Comparison of ENCODE assay signal across 8 mouse cellular contexts in genomic region chr2:129197843-129198435, GRCm38 (mm10). TPM values are rescaled to one million over a fixed set of nuclear protein-coding genes. Genes with fewer than 3 reads are reported as not detected.
DNase-seq lines count a peak whose midpoint lies in the region; ATAC-seq and TF ChIP-seq lines count a peak whose summit lies in the region.

No protein-coding gene starts in this region.

- peak overlapping the region; percentile 91 for H3K4me2 ChIP-seq in forebrain, postnatal 0 days (ENCODE audit: low read depth)

- peak; percentile 58 for ATAC-seq in forebrain, postnatal 0 days

- under 1% methylated on average over 32 of the region's 32 CpGs for WGBS in bone marrow, adult 2 months
- WGBS in forebrain, postnatal 0 days: 2% methylated on average over 32 of the region's 32 CpGs
- under 1% methylated on average over 32 of the region's 32 CpGs for WGBS in macrophage (ENCODE audit: missing documents)

- no peaks in the 10 kb centered on the region for H3K9me3 ChIP-seq in forebrain, postnatal 0 days (ENCODE audit: low read length)

- TF ChIP-seq CTCF in bone marrow, adult 2 months (IDR thresholded peaks at IDR 0.05; ENCODE audit: control insufficient read depth, insufficient read depth, low read length): no peak
- no peak for TF ChIP-seq CTCF in forebrain, postnatal 0 days (IDR thresholded peaks at IDR 0.05; ENCODE audit: low read depth)

- H3K27me3 ChIP-seq in forebrain, postnatal 0 days (ENCODE audit: insufficient read depth, low read length): no peaks in the 10 kb centered on the region

- peaks cover 5% of the 10 kb centered on the region for H3K36me3 ChIP-seq in forebrain, postnatal 0 days (ENCODE audit: insufficient read depth)
- H3K36me3 ChIP-seq in macrophage (ENCODE audit: inconsistent target): peaks cover 8% of the 10 kb centered on the region; the same call in 1 of the 2 replicates

- H3K4me1 ChIP-seq in bone marrow, adult 2 months (ENCODE audit: control insufficient read depth, insufficient read depth, low read length): peaks cover 3% of the 10 kb centered on the region; the same call in 1 of the 2 replicates
- H3K4me1 ChIP-seq in forebrain, postnatal 0 days (ENCODE audit: insufficient read depth): peaks cover 18% of the 10 kb centered on the region

- H3K9ac ChIP-seq in forebrain, postnatal 0 days: peak overlapping the region; percentile 89

- H3K4me3 ChIP-seq in bone marrow, adult 2 months (replicated peaks; ENCODE audit: control insufficient read depth, low read depth, low read length): peak overlapping the region; percentile 92
- H3K4me3 ChIP-seq in forebrain, postnatal 0 days (ENCODE audit: low read depth, low read length): peak overlapping the region; percentile 78
- H3K4me3 ChIP-seq in macrophage (ENCODE audit: inconsistent target): peak overlapping the region; percentile 56

- peak overlapping the region; percentile 93 for H3K27ac ChIP-seq in bone marrow, adult 2 months (ENCODE audit: control insufficient read depth, insufficient read depth, low read depth, low read length, poor library complexity)
- peak overlapping the region; percentile 94 for H3K27ac ChIP-seq in forebrain, postnatal 0 days (ENCODE audit: low read depth, low read length)
- H3K27ac ChIP-seq in macrophage: peak overlapping the region; percentile 95

- DNase-seq in left cerebral cortex, adult 11 months (ENCODE audit: low spot score): peak; percentile 71
- DNase-seq in left cerebral cortex, adult 18-20 months (ENCODE audit: low spot score in 2 of 2): no peak
- no peak for DNase-seq in forebrain, postnatal 0 days
- DNase-seq in adrenal gland, postnatal 25 days: no peak
- DNase-seq in layer of hippocampus, postnatal 14 days (ENCODE audit: low spot score in 2 of 2): no peak
- DNase-seq in adrenal gland, adult 18-20 months (ENCODE audit: low spot score in 2 of 2): no peak

- peaks cover 37% of the 10 kb centered on the region for H3K79me2 ChIP-seq in macrophage (ENCODE audit: inconsistent target)

- TF ChIP-seq POLR2A in bone marrow, adult 2 months (IDR thresholded peaks at IDR 0.05; ENCODE audit: borderline replicate concordance, control insufficient read depth, low read depth, low read length): no peak

RNA-seq across cellular contexts. Expression of gene Slc20a1, which starts 0.6 kb away (rescaled TPM):
- 100 to 1,000 TPM; 174 to 176 TPM for total RNA-seq in left cerebral cortex, adult 18-20 months (2021)
- polyA plus RNA-seq in bone marrow, adult 2 months (2011; ENCODE audit: insufficient read depth, insufficient read length, low replicate concordance, missing spikeins): 84.8 and 139 TPM in 2 replicates
- 68.7 and 73.5 TPM in 2 replicates for total RNA-seq in forebrain, postnatal 0 days (2014; rRNA removed)
- 27.4 and 36.5 TPM in 2 replicates for polyA plus RNA-seq in forebrain, postnatal 0 days (2015; fragmentation: Nextera tagmentation; extraction: Ambion mirVana)
- 1,000 to 10,000 TPM in 1 of 26 experiments, 100 to 1,000 TPM in 23, 10 to 100 TPM in 2; 27.6 to 1,007 (median 266) TPM for total RNA-seq in macrophage (2018; cell fraction: chromatin; rRNA removed)
- total RNA-seq in macrophage (2018; cell fraction: cytosol; rRNA removed): 10 to 100 TPM; 20.5 to 80.0 (median 36.1) TPM
- total RNA-seq in macrophage (2018; cell fraction: nucleus; rRNA removed): 100 to 1,000 TPM in 19 of 26 experiments, 10 to 100 TPM in 7; 68.3 to 720 (median 172) TPM
- polyA plus RNA-seq in macrophage (2018): 36.9 to 54.7 TPM (median 39.8 TPM) in 3 replicates
- total RNA-seq in adrenal gland, postnatal 25 days (2021): 18.0 and 21.1 TPM in 2 replicates
- 100 to 1,000 TPM; 110 to 130 TPM for total RNA-seq in layer of hippocampus, postnatal 14 days (2021)
- 10 to 100 TPM; 14.1 to 19.4 TPM for total RNA-seq in adrenal gland, adult 18-20 months (2021)
